ENCODE assay signal across 8 mouse cellular contexts in the genomic region with DNA sequence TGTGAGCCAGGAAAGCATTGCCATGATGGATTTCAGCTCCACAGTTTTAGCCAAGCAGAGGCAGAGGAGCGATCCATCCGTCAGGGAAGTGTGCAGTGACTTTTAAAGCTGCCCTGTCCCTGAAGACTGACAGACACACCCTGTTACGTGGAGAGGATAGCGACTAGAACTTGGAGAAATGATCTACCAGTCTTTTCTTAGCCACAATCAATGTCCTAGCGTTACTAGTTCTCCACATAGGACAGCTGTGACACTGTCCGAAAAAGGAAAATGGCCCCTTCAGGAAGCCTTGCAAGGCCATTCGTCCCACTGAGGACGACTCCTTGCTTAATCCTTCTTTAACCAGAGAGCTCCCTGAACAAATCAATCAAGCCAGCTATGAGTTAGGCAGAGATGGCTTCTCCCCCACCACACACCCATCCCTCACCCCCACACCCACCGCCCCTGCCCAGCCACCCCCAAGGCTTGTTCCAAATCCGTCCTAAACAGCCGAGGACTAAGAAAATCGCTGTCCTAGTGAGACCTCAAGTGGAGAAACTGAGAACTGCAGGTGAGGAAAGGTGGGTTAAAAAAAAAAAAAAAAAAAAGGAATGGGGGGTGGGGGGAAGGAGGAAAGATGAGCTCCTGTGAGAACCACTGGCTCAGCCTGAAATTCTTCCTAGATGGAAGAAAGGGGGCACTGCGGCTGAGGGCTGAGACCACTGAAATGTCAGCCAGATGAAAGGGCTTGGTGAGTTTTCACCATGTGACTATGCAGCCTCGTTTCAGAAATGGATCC.
DNase-seq lines count a peak whose midpoint lies in the region; ATAC-seq lines count a peak whose summit lies in the region.

No protein-coding gene starts in this region.

- DNase-seq in heart, adult 18-20 months: peak; percentile 46 to 78
- DNase-seq in heart, adult 11 months: no peak
- DNase-seq in brain, embryonic 18.5 days (ENCODE audit: low read depth, low spot score): peak; percentile 34
- peak; percentile 27 for DNase-seq in fibroblast of lung, adult 2 months (ENCODE audit: low read depth)
- peak; percentile 75 for DNase-seq in heart, postnatal 4 days
- peak; percentile 32 to 73 for DNase-seq in layer of hippocampus, postnatal 25 days (ENCODE audit: extremely low spot score in 1 of 2, low spot score in 1 of 2)
- peak; percentile 12 for DNase-seq in skeletal muscle tissue, adult 2 months (ENCODE audit: low read depth, low spot score)

- peak; percentile 86 for ATAC-seq in megakaryocyte progenitor cell, adult 5-6 weeks (replicated peaks; ENCODE audit: poor library complexity)
